Mouse (Mus musculus): ENCODE results near the gene Gjb3.

- TF ChIP-seq CTCF (IDR thresholded peaks at IDR 0.05; ENCODE audit: low read depth) (no peak), EP300 (optimal IDR thresholded peaks at IDR 0.05) (no peak)
Observed at GRCm38 (mm10) chr4:127311561-127311960, 19.1 kb downstream of the Gjb3 start.

Measured in stomach, postnatal 0 days (tissue).